In genomic region chr3:51712382-51712781, GRCm38 (mm10) we compare ENCODE assay signal across 12 mouse cellular contexts. TPM values are rescaled to one million over a fixed set of nuclear protein-coding genes. Genes with fewer than 3 reads are reported as not detected.
A peak's percentile ranks its signal among the peaks of the same experiment; 100 is the strongest.
DNase-seq lines count a peak whose midpoint lies in the region; ATAC-seq and TF ChIP-seq lines count a peak whose summit lies in the region.
"Had no signal": no experiment of that assay in that cellular context is flagged by ENCODE, and none has a peak within 500 bp of the region (broad histone marks: within the 10 kb centered on the region; RNA-seq: fewer than 3 reads in every experiment).

No protein-coding gene starts in this region.

- H3K27ac ChIP-seq in heart, embryonic 13.5 days (replicated peaks) = peak overlapping the region; percentile 59
- H3K27ac ChIP-seq in lung, embryonic 14.5 days (ENCODE audit: low read depth) = peak overlapping the region; percentile 80
- peak overlapping the region; percentile 79 for H3K27ac ChIP-seq in embryonic facial prominence, embryonic 10.5 days (replicated peaks)
- peak overlapping the region; percentile 24; the same call in 1 of the 2 replicates for H3K27ac ChIP-seq in liver, postnatal 0 days (ENCODE audit: low read depth)
- H3K27ac ChIP-seq: hindbrain, postnatal 0 days had no signal

- DNase-seq in heart, adult 8-10 months (ENCODE audit: low spot score) = no peak
- peak; percentile 62 for DNase-seq in lung, embryonic 14.5 days
- DNase-seq in lung, postnatal 4 days = no peak
- DNase-seq in embryonic facial prominence, embryonic 10.5 days (ENCODE audit: low spot score) = no peak
- DNase-seq in liver, postnatal 0 days = no peak
- DNase-seq in left cerebral cortex, postnatal 4 days = no peak
- DNase-seq: adrenal gland, adult 2 months; gastrocnemius, postnatal 10 days; thymus, postnatal 4 days had no signal

- 14% methylated on average over 3 of the region's 3 CpGs for WGBS in heart, embryonic 13.5 days
- WGBS in lung, embryonic 14.5 days = 17% methylated on average over 3 of the region's 3 CpGs
- WGBS in embryonic facial prominence, embryonic 10.5 days = 36% methylated on average over 3 of the region's 3 CpGs
- 20% methylated on average over 3 of the region's 3 CpGs for WGBS in liver, postnatal 0 days (ENCODE audit: insufficient replicate concordance)

- H3K36me3 ChIP-seq in heart, embryonic 13.5 days = no peaks in the 10 kb centered on the region
- H3K36me3 ChIP-seq in lung, embryonic 14.5 days (ENCODE audit: insufficient read depth) = no peaks in the 10 kb centered on the region
- H3K36me3 ChIP-seq in embryonic facial prominence, embryonic 10.5 days (replicated peaks) = no peaks in the 10 kb centered on the region
- no peaks in the 10 kb centered on the region for H3K36me3 ChIP-seq in liver, postnatal 0 days (replicated peaks; ENCODE audit: insufficient read depth, low read length)

- H3K27me3 ChIP-seq in heart, embryonic 13.5 days (replicated peaks) = no peaks in the 10 kb centered on the region
- no peaks in the 10 kb centered on the region for H3K27me3 ChIP-seq in lung, embryonic 14.5 days (ENCODE audit: insufficient read depth, low read length)
- no peaks in the 10 kb centered on the region for H3K27me3 ChIP-seq in embryonic facial prominence, embryonic 10.5 days (replicated peaks; ENCODE audit: low read depth, poor library complexity, severe bottlenecking)
- no peaks in the 10 kb centered on the region for H3K27me3 ChIP-seq in liver, postnatal 0 days (ENCODE audit: insufficient read depth, low read length)

- ATAC-seq in heart, embryonic 13.5 days (ENCODE audit: extremely low read depth, insufficient number of reproducible peaks, low FRiP score, low TSS enrichment) = no peak
- ATAC-seq in lung, embryonic 14.5 days (ENCODE audit: insufficient read depth) = no peak
- ATAC-seq in liver, postnatal 0 days = no peak
- ATAC-seq in frontal cortex, adult (ENCODE audit: low TSS enrichment) = no peak
- ATAC-seq: hindbrain, postnatal 0 days had no signal

- peak overlapping the region; percentile 12 for H3K9ac ChIP-seq in heart, embryonic 13.5 days
- H3K9ac ChIP-seq in lung, embryonic 14.5 days = no peak overlapping the region
- no peak overlapping the region for H3K9ac ChIP-seq in liver, postnatal 0 days (replicated peaks)

- intact Hi-C loops in left cerebral cortex, postnatal 4 days (cut with DNase I) = no loop called here

- H3K4me2 ChIP-seq in heart, embryonic 13.5 days = peak overlapping the region; percentile 28
- 0 out of 2 replicates have a peak overlapping the region, but pooled peaks have one; percentile 20 for H3K4me2 ChIP-seq in lung, embryonic 14.5 days
- 0 out of 2 replicates have a peak overlapping the region, but pooled peaks have one; percentile 20 for H3K4me2 ChIP-seq in liver, postnatal 0 days (ENCODE audit: low read depth, low read length)

- no peak for TF ChIP-seq CTCF in lung, embryonic 14.5 days (IDR thresholded peaks at IDR 0.05; ENCODE audit: low read depth)
- TF ChIP-seq CTCF in liver, postnatal 0 days (IDR thresholded peaks at IDR 0.05; ENCODE audit: low read depth) = no peak

- no peaks in the 10 kb centered on the region for H3K9me3 ChIP-seq in heart, embryonic 13.5 days
- no peaks in the 10 kb centered on the region for H3K9me3 ChIP-seq in lung, embryonic 14.5 days (ENCODE audit: low read depth, low read length)
- H3K9me3 ChIP-seq in embryonic facial prominence, embryonic 10.5 days = no peaks in the 10 kb centered on the region
- H3K9me3 ChIP-seq in liver, postnatal 0 days (ENCODE audit: low read length) = no peaks in the 10 kb centered on the region

- TF ChIP-seq EP300 in liver, postnatal 0 days (IDR thresholded peaks at IDR 0.05; ENCODE audit: low read depth) = peak; percentile 88

- peaks cover 70% of the 10 kb centered on the region for H3K4me1 ChIP-seq in heart, embryonic 13.5 days
- H3K4me1 ChIP-seq in lung, embryonic 14.5 days (ENCODE audit: insufficient read depth) = peaks cover 37% of the 10 kb centered on the region
- H3K4me1 ChIP-seq in embryonic facial prominence, embryonic 10.5 days = peaks cover 56% of the 10 kb centered on the region
- H3K4me1 ChIP-seq in liver, postnatal 0 days (ENCODE audit: insufficient read depth) = peaks cover 21% of the 10 kb centered on the region

- no peak overlapping the region for H3K4me3 ChIP-seq in heart, embryonic 13.5 days
- no peak overlapping the region for H3K4me3 ChIP-seq in lung, embryonic 14.5 days (ENCODE audit: low read depth, low read length)
- H3K4me3 ChIP-seq in embryonic facial prominence, embryonic 10.5 days = no peak overlapping the region
- H3K4me3 ChIP-seq in liver, postnatal 0 days (ENCODE audit: low read depth, low read length) = no peak overlapping the region

RNA-seq across cellular contexts. Expression of gene Mgst2, which starts 52.2 kb away (rescaled TPM):
- polyA plus RNA-seq in heart, embryonic 13.5 days (2015; fragmentation: Nextera tagmentation; extraction: Ambion mirVana) = 2.4 and 3.8 TPM in 2 replicates
- 1 to 10 TPM in 1 of 4 experiments, under 1 TPM in 2, not detected in 1; 0.38 to 1.5 (median 0.90) TPM for total RNA-seq in heart, adult 8-10 months (2022)
- polyA plus RNA-seq in lung, embryonic 14.5 days (2014; fragmentation: Nextera tagmentation; extraction: Ambion mirVana) = 1.8 and 1.9 TPM in 2 replicates
- 0.61 and 0.74 TPM in 2 replicates for polyA plus RNA-seq in embryonic facial prominence, embryonic 10.5 days (2016; fragmentation: Nextera tagmentation; extraction: Ambion mirVana)
- 36.8 TPM in 2 replicates for polyA plus RNA-seq in liver, postnatal 0 days (2015; fragmentation: Nextera tagmentation; extraction: Ambion mirVana)
- 1 to 10 TPM; 1.1 to 1.5 TPM for total RNA-seq in left cerebral cortex, postnatal 4 days (2021)
- total RNA-seq: hindbrain, postnatal 0 days had no signal

Comparison
In these comparisons a context has a peak if more than half of its experiments do, and no peak if none do; other contexts are left out.
1. H3K27ac ChIP-seq: peak in every context shown above with its lines; median percentile 80 in lung, embryonic 14.5 days; 79 in embryonic facial prominence, embryonic 10.5 days; 59 in heart, embryonic 13.5 days; 24 in liver, postnatal 0 days.